Mouse (Mus musculus): ENCODE results near the gene Car3. TPM values are rescaled to one million over a fixed set of nuclear protein-coding genes. Genes with fewer than 3 reads are reported as not detected.

Gene Car3
- polyA plus RNA-seq, 1 experiment from 2014 or later, result 26.8 TPM

GRCm38 (mm10) chr3:14880277-14880676, 17.0 kb downstream of the Car3 start:
- no peaks in the 10 kb centered on the region for H3K4me1 ChIP-seq (ENCODE audit: control insufficient read depth, insufficient read depth, low read length)
- H3K27me3 ChIP-seq (ENCODE audit: control insufficient read depth, insufficient read depth, low read length), result no peaks in the 10 kb centered on the region
- H3K36me3 ChIP-seq (ENCODE audit: control insufficient read depth, insufficient read depth, low read length), result no peaks in the 10 kb centered on the region
- no peaks in the 10 kb centered on the region for H3K9me3 ChIP-seq (ENCODE audit: control insufficient read depth, low read length)
- H3K4me2 ChIP-seq (replicated peaks; ENCODE audit: low read depth, low read length), result no peak overlapping the region
- H3K27ac ChIP-seq (ENCODE audit: low read depth, low read length), result no peak overlapping the region
- 46% methylated on average over 2 of the region's 2 CpGs for WGBS
- no peak for ATAC-seq (ENCODE audit: low FRiP score, low TSS enrichment)
- H3K4me3 ChIP-seq (ENCODE audit: low read length), result no peak overlapping the region
- H3K9ac ChIP-seq (ENCODE audit: low read depth, low read length), result no peak overlapping the region

GRCm38 (mm10) chr3:14882005-14882404, 18.7 kb downstream of the Car3 start:
- no peak overlapping the region for H3K4me2 ChIP-seq (replicated peaks; ENCODE audit: low read depth, low read length)
- no peak for ATAC-seq (ENCODE audit: low FRiP score, low TSS enrichment)
- H3K4me1 ChIP-seq (ENCODE audit: control insufficient read depth, insufficient read depth, low read length), result no peaks in the 10 kb centered on the region
- no peaks in the 10 kb centered on the region for H3K36me3 ChIP-seq (ENCODE audit: control insufficient read depth, insufficient read depth, low read length)
- no peak overlapping the region for H3K27ac ChIP-seq (ENCODE audit: low read depth, low read length)
- H3K9ac ChIP-seq (ENCODE audit: low read depth, low read length), result no peak overlapping the region
- H3K9me3 ChIP-seq (ENCODE audit: control insufficient read depth, low read length), result no peaks in the 10 kb centered on the region
- H3K27me3 ChIP-seq (ENCODE audit: control insufficient read depth, insufficient read depth, low read length), result no peaks in the 10 kb centered on the region
- H3K4me3 ChIP-seq (ENCODE audit: low read length), result no peak overlapping the region

GRCm38 (mm10) chr3:14882756-14883155, 19.4 kb downstream of the Car3 start:
- ATAC-seq (ENCODE audit: low FRiP score, low TSS enrichment), result no peak
- 71% methylated on average over 3 of the region's 3 CpGs for WGBS

GRCm38 (mm10) chr3:14884826-14885225, 21.5 kb downstream of the Car3 start:
- Histone ChIP-seq H3K27me3 (ENCODE audit: control insufficient read depth, insufficient read depth, low read length) (no peaks in the 10 kb centered on the region), H3K9me3 (ENCODE audit: control insufficient read depth, low read length) (no peaks in the 10 kb centered on the region), H3K4me3 (ENCODE audit: low read length) (no peak overlapping the region), H3K4me1 (ENCODE audit: control insufficient read depth, insufficient read depth, low read length) (no peaks in the 10 kb centered on the region), H3K9ac (ENCODE audit: low read depth, low read length) (no peak overlapping the region), H3K27ac (ENCODE audit: low read depth, low read length) (no peak overlapping the region), H3K4me2 (replicated peaks; ENCODE audit: low read depth, low read length) (no peak overlapping the region), H3K36me3 (ENCODE audit: control insufficient read depth, insufficient read depth, low read length) (no peaks in the 10 kb centered on the region)
- no peak for ATAC-seq (ENCODE audit: low FRiP score, low TSS enrichment)

More at GRCm38 (mm10) chr3:14882756-14883155, 19.4 kb downstream of the Car3 start:
- no peak overlapping the region for H3K27ac ChIP-seq (ENCODE audit: low read depth, low read length)
- no peaks in the 10 kb centered on the region for H3K9me3 ChIP-seq (ENCODE audit: control insufficient read depth, low read length)
- no peaks in the 10 kb centered on the region for H3K27me3 ChIP-seq (ENCODE audit: control insufficient read depth, insufficient read depth, low read length)
- no peak overlapping the region for H3K4me3 ChIP-seq (ENCODE audit: low read length)
- no peak overlapping the region for H3K9ac ChIP-seq (ENCODE audit: low read depth, low read length)
- H3K36me3 ChIP-seq (ENCODE audit: control insufficient read depth, insufficient read depth, low read length), result no peaks in the 10 kb centered on the region
- H3K4me1 ChIP-seq (ENCODE audit: control insufficient read depth, insufficient read depth, low read length), result no peaks in the 10 kb centered on the region
- H3K4me2 ChIP-seq (replicated peaks; ENCODE audit: low read depth, low read length), result no peak overlapping the region

- H3K4me1 ChIP-seq (ENCODE audit: control insufficient read depth, insufficient read depth, low read length), result no peaks in the 10 kb centered on the region
These were observed 23.1 kb downstream of the Car3 start, which contains the start of gene Car2 for GRCm38 (mm10) chr3:14886102-14887098. Car2 (plus strand) TSS chr3:14886273.

GRCm38 (mm10) chr3:14887134-14887666, 23.9 kb downstream of the Car3 start:
- Histone ChIP-seq H3K27me3 (ENCODE audit: control insufficient read depth, insufficient read depth, low read length) (no peaks in the 10 kb centered on the region), H3K4me2 (replicated peaks; ENCODE audit: low read depth, low read length) (peak overlapping the region; percentile 72), H3K27ac (ENCODE audit: low read depth, low read length) (no peak overlapping the region), H3K4me1 (ENCODE audit: control insufficient read depth, insufficient read depth, low read length) (0 out of 2 replicates have a peak, but pooled peaks cover 3% of the 10 kb centered on the region), H3K9me3 (ENCODE audit: control insufficient read depth, low read length) (no peaks in the 10 kb centered on the region), H3K4me3 (ENCODE audit: low read length) (peak overlapping the region; percentile 72), H3K36me3 (ENCODE audit: control insufficient read depth, insufficient read depth, low read length) (no peaks in the 10 kb centered on the region), H3K9ac (ENCODE audit: low read depth, low read length) (peak overlapping the region; percentile 63; the same call in 1 of the 2 replicates)
- ATAC-seq (ENCODE audit: low FRiP score, low TSS enrichment), result no peak
- 39% methylated on average over 11 of the region's 11 CpGs for WGBS

More at GRCm38 (mm10) chr3:14886102-14887098, 23.1 kb downstream of the Car3 start, which contains the start of gene Car2:
- peak; percentile 91 for ATAC-seq (ENCODE audit: low FRiP score, low TSS enrichment)
- H3K4me2 ChIP-seq (replicated peaks; ENCODE audit: low read depth, low read length), result peak within 1 kb of the TSS; percentile 72
- under 1% methylated on average over 72 of the region's 95 CpGs for WGBS
- peak within 1 kb of the TSS; percentile 72 for H3K4me3 ChIP-seq (ENCODE audit: low read length)
- H3K27me3 ChIP-seq (ENCODE audit: control insufficient read depth, insufficient read depth, low read length), result no peaks in the 10 kb centered on the region
- H3K9me3 ChIP-seq (ENCODE audit: control insufficient read depth, low read length), result no peaks in the 10 kb centered on the region
- H3K36me3 ChIP-seq (ENCODE audit: control insufficient read depth, insufficient read depth, low read length), result no peaks in the 10 kb centered on the region
- peak within 1 kb of the TSS; percentile 63 for H3K9ac ChIP-seq (ENCODE audit: low read depth, low read length)
- H3K27ac ChIP-seq (ENCODE audit: low read depth, low read length), result no peak within 1 kb of the TSS

- Histone ChIP-seq H3K4me2 (replicated peaks; ENCODE audit: low read depth, low read length) (no peak overlapping the region), H3K36me3 (ENCODE audit: control insufficient read depth, insufficient read depth, low read length) (no peaks in the 10 kb centered on the region), H3K27ac (ENCODE audit: low read depth, low read length) (no peak overlapping the region), H3K4me1 (ENCODE audit: control insufficient read depth, insufficient read depth, low read length) (0 out of 2 replicates have a peak, but pooled peaks cover 3% of the 10 kb centered on the region), H3K9me3 (ENCODE audit: control insufficient read depth, low read length) (no peaks in the 10 kb centered on the region), H3K4me3 (ENCODE audit: low read length) (no peak overlapping the region), H3K27me3 (ENCODE audit: control insufficient read depth, insufficient read depth, low read length) (no peaks in the 10 kb centered on the region), H3K9ac (ENCODE audit: low read depth, low read length) (no peak overlapping the region)
- ATAC-seq (ENCODE audit: low FRiP score, low TSS enrichment), result no peak
- 76% methylated on average over 10 of the region's 10 CpGs for WGBS
These were observed 24.5 kb downstream of the Car3 start for GRCm38 (mm10) chr3:14887686-14888295.

- Histone ChIP-seq H3K9me3 (ENCODE audit: control insufficient read depth, low read length) (no peaks in the 10 kb centered on the region), H3K4me1 (ENCODE audit: control insufficient read depth, insufficient read depth, low read length) (0 out of 2 replicates have a peak, but pooled peaks cover 3% of the 10 kb centered on the region), H3K27ac (ENCODE audit: low read depth, low read length) (no peak overlapping the region), H3K4me2 (replicated peaks; ENCODE audit: low read depth, low read length) (no peak overlapping the region), H3K9ac (ENCODE audit: low read depth, low read length) (no peak overlapping the region), H3K4me3 (ENCODE audit: low read length) (no peak overlapping the region), H3K36me3 (ENCODE audit: control insufficient read depth, insufficient read depth, low read length) (no peaks in the 10 kb centered on the region), H3K27me3 (ENCODE audit: control insufficient read depth, insufficient read depth, low read length) (no peaks in the 10 kb centered on the region)
- 56% methylated on average over 2 of the region's 2 CpGs for WGBS
- no peak for ATAC-seq (ENCODE audit: low FRiP score, low TSS enrichment)
These were observed 25.2 kb downstream of the Car3 start for GRCm38 (mm10) chr3:14888549-14888948.
